Mouse (Mus musculus) kidney, adult 2 months (tissue): ENCODE measurements around the gene Scrn1. TPM values are rescaled to one million over a fixed set of nuclear protein-coding genes. Genes with fewer than 3 reads are reported as not detected.

Experiments used
- DNase-seq: peaks from one replicate; pipeline ENCODE4 v3.0.0; 2021
- H3K27ac ChIP-seq: fragments of 200-500 bp; 2 replicates; pipeline ENCODE4 v1.5.1; 2012; ENCODE audit warnings: low read depth, low read length, control low read depth, inconsistent platforms; ENCODE audit not compliant: insufficient read depth
- H3K27me3 ChIP-seq: fragments of 200-500 bp; replicated peaks from 2 replicates; pipeline ENCODE4 v1.6.1; 2012; ENCODE audit warnings: mild to moderate bottlenecking, moderate library complexity, low read length, inconsistent platforms; ENCODE audit not compliant: control insufficient read depth, insufficient read depth
- H3K36me3 ChIP-seq: fragments of 200-500 bp; 2 replicates; pipeline ENCODE4 v1.6.1; 2012; ENCODE audit warnings: mild to moderate bottlenecking, moderate library complexity, low read length, inconsistent platforms; ENCODE audit not compliant: control insufficient read depth, insufficient read depth
- H3K4me1 ChIP-seq: fragments of 200-500 bp; 2 replicates; pipeline ENCODE4 v1.6.1; 2011; ENCODE audit warnings: low read length; ENCODE audit not compliant: control insufficient read depth, insufficient read depth
- H3K4me3 ChIP-seq: fragments of 200-500 bp; 2 replicates; pipeline ENCODE4 v1.5.1; 2011; ENCODE audit warnings: mild to moderate bottlenecking, low read depth, low read length, control low read depth; ENCODE audit not compliant: insufficient read depth
- CTCF ChIP-seq: fragments of 200-500 bp; conservative IDR thresholded peaks from 2 replicates; pipeline ENCODE4 v1.5.1; 2011; ENCODE audit warnings: low read depth, mild to moderate bottlenecking, control low read depth, low read length, moderate library complexity, mixed read lengths; ENCODE audit not compliant: insufficient read depth, insufficient read length
- POLR2A ChIP-seq: fragments of 200-500 bp; IDR thresholded peaks from one replicate; pipeline ENCODE4 v1.6.1; 2011; ENCODE audit warnings: low read depth, low read length, control low read depth
- WGBS: fragments of 180-500 bp; shearing (Covaris S2); methylation state at CpG from one replicate; pipeline ENCODE4 v1.1.7; 2018; 5-methylcytosine and 5-hydroxymethylcytosine counted together
- polyA plus RNA-seq: library from polyadenylated mRNA; depleted of rRNA; stranded (reverse); fragments of >200 nt; gene quantifications from 2 replicates; pipeline ENCODE4 v1.2.3, GENCODE M21; 2012

Scrn1 gene
- polyA plus RNA-seq, 1 experiment = 2.6 TPM

DNA sequence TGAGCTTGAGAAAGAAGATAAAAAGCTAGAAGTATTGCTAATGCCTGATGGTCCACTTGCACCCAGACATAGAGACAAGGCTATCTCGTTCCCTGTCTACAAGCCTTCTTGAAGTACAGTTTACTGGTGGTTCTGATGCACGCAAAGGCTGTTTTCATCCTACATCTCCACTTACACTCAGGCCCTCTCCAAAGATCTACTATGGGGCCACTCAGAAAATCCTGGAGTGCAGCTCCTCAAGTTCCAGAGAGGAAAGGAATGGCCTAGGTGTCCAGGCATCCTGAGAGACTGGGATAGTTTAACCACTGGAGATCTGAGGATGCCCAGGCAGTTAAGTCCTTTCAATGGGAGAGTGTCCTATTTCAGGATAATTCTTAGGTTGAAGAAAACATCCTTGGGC, 24.4 kb upstream of the Scrn1 start:
- no peak for DNase-seq
- Histone ChIP-seq H3K27me3 (no peaks in the 10 kb centered on the region), H3K4me1 (peaks cover 3% of the 10 kb centered on the region; the same call in 1 of the 2 replicates), H3K36me3 (no peaks in the 10 kb centered on the region), H3K4me3 (no peak overlapping the region), H3K27ac (no peak overlapping the region)
- 97% methylated on average over 2 of the region's 2 CpGs for WGBS
- no peak for TF ChIP-seq CTCF
- no peak for TF ChIP-seq POLR2A

DNA sequence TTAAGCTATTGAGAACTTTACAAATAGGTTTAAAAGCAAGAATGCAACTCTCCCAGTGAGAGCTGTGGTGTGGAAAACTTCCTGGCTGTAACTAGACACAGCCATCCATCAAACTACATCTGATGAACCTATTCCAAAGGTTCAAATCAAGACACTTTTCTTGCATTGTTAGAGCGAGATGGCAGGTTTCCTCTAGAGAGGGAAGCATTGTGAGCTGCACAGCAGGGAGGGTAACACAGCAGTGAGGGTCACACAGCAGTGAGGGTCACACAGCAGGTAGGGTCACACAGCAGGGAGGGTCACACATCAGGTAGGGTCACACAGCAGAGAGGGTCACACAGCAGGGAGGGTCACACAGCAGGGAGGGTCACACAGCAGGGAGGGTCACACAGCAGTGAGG, 21.9 kb upstream of the Scrn1 start:
- Histone ChIP-seq H3K4me1 (peaks cover 3% of the 10 kb centered on the region; the same call in 1 of the 2 replicates), H3K36me3 (no peaks in the 10 kb centered on the region; the same call in 1 of the 2 replicates), H3K4me3 (no peak overlapping the region), H3K27ac (no peak overlapping the region), H3K27me3 (no peaks in the 10 kb centered on the region)
- no peak for DNase-seq
- TF ChIP-seq CTCF = no peak
- no peak for TF ChIP-seq POLR2A
- 53% methylated on average over 1 of the region's 1 CpGs for WGBS

DNA sequence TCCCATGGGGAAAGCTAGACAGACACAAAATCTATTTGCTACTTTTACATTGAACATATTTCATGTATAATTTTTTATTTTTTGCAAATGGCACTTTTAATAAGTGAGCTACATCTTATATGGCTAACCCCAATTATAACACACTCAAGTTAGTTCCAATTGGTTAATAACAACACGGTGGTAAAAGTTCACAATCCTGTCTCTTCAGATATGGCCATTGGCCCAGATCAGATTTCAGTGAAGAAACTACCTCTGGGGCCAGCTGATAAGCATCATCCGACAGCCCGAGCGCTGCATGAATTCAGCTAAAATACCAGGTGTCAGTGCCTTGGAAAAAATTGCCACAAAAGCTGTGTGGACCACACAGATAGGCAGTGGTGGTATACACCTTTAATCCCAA, 21.4 kb upstream of the Scrn1 start:
- WGBS = 76% methylated on average over 4 of the region's 4 CpGs
- Histone ChIP-seq H3K36me3 (no peaks in the 10 kb centered on the region; the same call in 1 of the 2 replicates), H3K4me3 (no peak overlapping the region), H3K27me3 (no peaks in the 10 kb centered on the region), H3K27ac (no peak overlapping the region), H3K4me1 (peaks cover 3% of the 10 kb centered on the region; the same call in 1 of the 2 replicates)
- TF ChIP-seq POLR2A (no peak), CTCF (no peak)
- no peak for DNase-seq

DNA sequence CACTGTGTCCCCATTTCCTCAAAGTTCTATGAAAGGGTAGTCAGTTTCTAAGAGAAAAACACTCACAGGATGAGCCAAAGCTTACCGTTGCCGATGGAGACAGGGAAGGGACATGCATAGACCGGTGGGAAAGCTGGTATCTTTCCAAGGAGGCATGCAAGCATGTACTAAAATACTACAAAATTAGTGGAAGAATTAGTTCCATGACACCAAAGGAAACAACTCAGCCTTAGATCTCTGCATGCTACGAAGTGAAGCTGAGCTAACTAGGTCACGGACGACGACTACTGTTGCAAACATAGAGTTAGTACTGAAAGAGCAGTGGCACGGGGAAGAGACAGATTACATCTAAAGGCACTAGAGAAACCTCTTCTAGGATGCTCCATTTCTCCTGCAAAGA, 20.6 kb upstream of the Scrn1 start:
- peaks cover 3% of the 10 kb centered on the region; the same call in 1 of the 2 replicates for H3K4me1 ChIP-seq
- no peak for DNase-seq
- TF ChIP-seq CTCF (no peak), POLR2A (no peak)
- no peaks in the 10 kb centered on the region for H3K27me3 ChIP-seq
- no peak overlapping the region for H3K27ac ChIP-seq
- 70% methylated on average over 8 of the region's 8 CpGs for WGBS
- H3K4me3 ChIP-seq = no peak overlapping the region
- H3K36me3 ChIP-seq = peaks cover 2% of the 10 kb centered on the region

DNA sequence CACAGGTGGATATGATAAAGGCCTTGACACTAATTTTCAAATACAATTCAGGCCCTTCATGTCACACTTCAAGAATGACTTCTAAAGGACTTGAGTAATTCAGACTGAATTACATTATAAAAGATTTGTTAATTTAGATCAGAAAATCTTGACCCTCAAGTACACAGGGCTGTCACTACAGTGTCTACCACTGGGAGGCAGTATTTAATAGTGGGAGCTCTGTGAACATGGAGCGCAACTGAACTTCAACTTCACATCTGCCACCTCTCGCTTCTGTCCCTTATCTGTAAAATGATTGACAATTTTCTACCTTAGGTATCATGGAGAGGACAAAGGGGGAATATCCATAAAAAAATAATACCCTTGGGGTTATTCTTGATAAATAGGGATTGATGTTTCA, 19.9 kb upstream of the Scrn1 start:
- DNase-seq = peak; percentile 69

DNA sequence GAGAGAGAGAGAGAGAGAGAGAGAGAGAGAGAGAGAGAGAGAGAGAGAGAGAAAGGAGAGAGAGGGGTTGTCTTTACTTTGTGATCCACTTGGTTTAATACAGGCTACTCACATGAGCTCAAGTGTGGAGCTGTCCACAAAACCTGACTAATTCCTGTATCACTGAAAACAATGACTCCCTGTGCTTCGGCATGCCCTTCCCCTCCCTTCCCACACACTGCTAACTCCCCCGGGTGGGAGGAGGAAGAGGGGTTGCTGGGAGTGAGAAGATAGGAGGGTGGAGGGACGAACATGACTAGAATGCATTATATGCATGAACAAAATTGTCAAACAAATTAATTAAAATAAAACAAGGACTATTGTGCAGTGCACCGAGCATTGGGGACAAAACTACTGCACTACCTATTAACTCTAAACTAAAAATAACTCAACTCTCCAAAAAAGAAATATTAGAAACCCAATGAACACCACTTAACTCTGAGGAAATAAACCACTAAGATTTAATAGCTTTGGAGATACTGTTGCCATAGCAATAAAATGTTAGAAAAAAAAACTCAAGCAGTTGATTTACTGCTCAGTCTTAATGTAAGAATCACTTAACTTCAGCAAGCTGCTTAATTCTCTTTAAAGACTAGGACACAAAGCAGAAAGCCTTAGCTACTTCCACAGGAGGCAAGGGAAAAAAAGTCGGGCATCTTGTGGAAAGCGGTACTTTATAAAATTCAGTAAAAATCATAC, 7.1 kb upstream of the Scrn1 start:
- WGBS = 24% methylated on average over 6 of the region's 6 CpGs

More for the DNA sequence above, 19.9 kb upstream of the Scrn1 start:
- H3K4me1 ChIP-seq = no peaks in the 10 kb centered on the region; the same call in 1 of the 2 replicates
- 21% methylated on average over 2 of the region's 2 CpGs for WGBS
- peak; percentile 67 for TF ChIP-seq CTCF
- TF ChIP-seq POLR2A = no peak
- no peaks in the 10 kb centered on the region for H3K27me3 ChIP-seq
- H3K27ac ChIP-seq = no peak overlapping the region
- peaks cover 2% of the 10 kb centered on the region for H3K36me3 ChIP-seq
- H3K4me3 ChIP-seq = no peak overlapping the region

DNA sequence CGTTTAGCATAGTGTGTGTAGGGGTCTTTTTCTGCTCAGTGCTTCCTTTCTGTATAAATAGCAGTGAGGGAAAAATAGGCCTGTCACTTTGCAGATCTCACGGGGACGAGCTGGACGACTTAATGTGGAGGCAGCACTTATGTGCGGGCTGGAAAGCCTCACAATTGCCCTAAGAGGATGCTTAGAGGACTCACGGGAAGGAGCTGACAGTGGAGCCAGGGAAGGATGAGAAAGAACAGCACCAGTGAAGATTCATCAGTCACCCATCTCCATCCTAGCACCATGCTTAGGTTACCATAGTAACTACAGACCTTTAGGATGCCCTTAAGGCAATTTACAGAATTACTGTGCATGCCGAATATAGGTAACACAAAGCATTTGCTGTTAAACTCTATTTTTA, 3.5 kb upstream of the Scrn1 start:
- no peak for DNase-seq
- WGBS = 70% methylated on average over 7 of the region's 7 CpGs
- TF ChIP-seq CTCF (no peak), POLR2A (no peak)
- Histone ChIP-seq H3K4me1 (no peaks in the 10 kb centered on the region; the same call in 1 of the 2 replicates), H3K27ac (no peak overlapping the region), H3K36me3 (no peaks in the 10 kb centered on the region), H3K27me3 (no peaks in the 10 kb centered on the region; the same call in 1 of the 2 replicates), H3K4me3 (no peak overlapping the region)

More for the DNA sequence above, 7.1 kb upstream of the Scrn1 start:
- Histone ChIP-seq H3K27ac (no peak overlapping the region), H3K4me1 (no peaks in the 10 kb centered on the region), H3K4me3 (no peak overlapping the region), H3K27me3 (no peaks in the 10 kb centered on the region; the same call in 1 of the 2 replicates), H3K36me3 (no peaks in the 10 kb centered on the region)
- no peak for DNase-seq
- TF ChIP-seq CTCF (no peak), POLR2A (no peak)
